Comparison of ENCODE assay signal across 8 mouse cellular contexts in the genomic region with DNA sequence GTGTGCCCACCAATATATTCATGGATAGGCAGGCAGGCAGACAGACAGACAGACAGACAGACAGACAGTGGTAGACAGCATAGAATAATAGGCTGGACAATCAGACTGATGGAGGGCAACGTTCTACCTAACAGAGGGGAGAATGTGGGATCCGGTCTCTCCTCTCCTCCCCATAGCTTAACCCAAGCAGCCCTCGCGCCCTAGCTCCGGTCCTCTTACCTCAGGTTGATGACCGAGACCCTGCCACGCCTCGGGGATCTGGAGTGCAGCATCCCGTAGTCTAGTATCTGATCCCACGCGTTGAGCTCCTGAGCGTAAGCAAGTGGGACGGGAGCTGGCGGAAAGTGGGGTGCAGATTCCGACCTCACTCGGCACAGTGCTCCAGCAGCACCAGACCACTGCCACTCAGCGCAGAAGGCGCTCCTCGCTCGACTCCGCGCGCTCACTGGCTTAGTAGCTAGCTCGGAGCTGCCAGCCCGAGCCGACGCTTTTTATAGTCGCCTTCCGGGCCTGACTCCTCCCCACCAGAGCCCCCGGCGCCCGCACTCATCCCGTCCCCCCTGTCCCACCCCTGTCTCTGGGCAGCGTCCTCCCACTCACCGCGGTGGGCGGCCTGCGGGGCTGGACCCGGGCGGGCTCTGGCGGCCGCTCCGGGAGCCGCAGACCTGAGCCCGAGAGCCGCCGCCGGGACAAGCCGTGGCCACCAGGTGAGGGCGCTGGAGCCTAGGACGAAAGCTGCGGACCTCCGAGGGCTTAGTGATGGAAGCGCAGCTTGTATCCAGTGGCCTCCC. TPM values are rescaled to one million over a fixed set of nuclear protein-coding genes. Genes with fewer than 3 reads are reported as not detected.
DNase-seq lines count a peak whose midpoint lies in the region; ATAC-seq and TF ChIP-seq lines count a peak whose summit lies in the region.

A gene (minus strand): TSS at position 464 of the 791 bp plus-strand sequence.

- peak; percentile 57 for DNase-seq in ES-E14 (ENCODE audit: low read depth, low spot score)
- peak; percentile 90 for DNase-seq in cerebellum, adult 8-10 months
- DNase-seq in heart, postnatal 4 days, result peak; percentile 91
- DNase-seq in layer of hippocampus, adult 2 months (ENCODE audit: low spot score in 2 of 2), result peak; percentile 82 to 89
- DNase-seq in liver, postnatal 0 days, result peak; percentile 82
- peak; percentile 94 for DNase-seq in testis, postnatal 10 days (ENCODE audit: low spot score)

- H3K36me3 ChIP-seq in ES-E14 (ENCODE audit: control insufficient read depth, insufficient read depth, low read length, poor library complexity, severe bottlenecking), result no peaks in the 10 kb centered on the region
- no peaks in the 10 kb centered on the region for H3K36me3 ChIP-seq in liver, postnatal 0 days (replicated peaks; ENCODE audit: insufficient read depth, low read length)
- H3K36me3 ChIP-seq in neural tube, embryonic 15.5 days, result no peaks in the 10 kb centered on the region

- H3K4me1 ChIP-seq in ES-E14 (ENCODE audit: control insufficient read depth in 2 of 2, insufficient read depth in 2 of 2, low read length in 2 of 2, poor library complexity in 1 of 2), result no peaks in the 10 kb centered on the region
- H3K4me1 ChIP-seq in liver, postnatal 0 days (ENCODE audit: insufficient read depth), result no peaks in the 10 kb centered on the region
- peaks cover 22% of the 10 kb centered on the region for H3K4me1 ChIP-seq in neural tube, embryonic 15.5 days

- H3K9me3 ChIP-seq in ES-E14 (ENCODE audit: control insufficient read depth, insufficient read depth, low read depth, low read length), result no peaks in the 10 kb centered on the region
- H3K9me3 ChIP-seq in liver, postnatal 0 days (ENCODE audit: low read length), result no peaks in the 10 kb centered on the region
- H3K9me3 ChIP-seq in neural tube, embryonic 15.5 days (replicated peaks), result no peaks in the 10 kb centered on the region

- TF ChIP-seq EP300 in liver, postnatal 0 days (IDR thresholded peaks at IDR 0.05; ENCODE audit: low read depth), result no peak

- H3K27me3 ChIP-seq in liver, postnatal 0 days (ENCODE audit: insufficient read depth, low read length), result peaks cover 34% of the 10 kb centered on the region
- peaks cover 39% of the 10 kb centered on the region for H3K27me3 ChIP-seq in neural tube, embryonic 15.5 days (replicated peaks)

- no peak within 1 kb of the TSS; the same call in 1 of the 2 replicates for H3K27ac ChIP-seq in ES-E14 (ENCODE audit: insufficient read depth, low read depth, low read length, poor library complexity, severe bottlenecking)
- H3K27ac ChIP-seq in layer of hippocampus, adult 2 months, result peak within 1 kb of the TSS; percentile 84
- no peak within 1 kb of the TSS for H3K27ac ChIP-seq in liver, postnatal 0 days (ENCODE audit: low read depth)
- no peak within 1 kb of the TSS for H3K27ac ChIP-seq in neural tube, embryonic 15.5 days (replicated peaks)

- peak within 1 kb of the TSS; percentile 66 for H3K4me2 ChIP-seq in liver, postnatal 0 days (ENCODE audit: low read depth, low read length)
- peak within 1 kb of the TSS; percentile 93 for H3K4me2 ChIP-seq in neural tube, embryonic 15.5 days

- peak; percentile 95 for TF ChIP-seq CTCF in layer of hippocampus, adult 2 months (conservative IDR thresholded peaks at IDR 0.05)
- peak; percentile 76 for TF ChIP-seq CTCF in liver, postnatal 0 days (IDR thresholded peaks at IDR 0.05; ENCODE audit: low read depth)

- H3K4me3 ChIP-seq in ES-E14 (ENCODE audit: insufficient read depth in 1 of 2, low read depth in 1 of 2, low read length in 2 of 2, poor library complexity in 1 of 2, severe bottlenecking in 1 of 2), result peak within 1 kb of the TSS; percentile 57 to 64
- peak within 1 kb of the TSS; percentile 72 for H3K4me3 ChIP-seq in layer of hippocampus, adult 2 months
- peak within 1 kb of the TSS; percentile 34 for H3K4me3 ChIP-seq in liver, postnatal 0 days (ENCODE audit: low read depth, low read length)
- H3K4me3 ChIP-seq in neural tube, embryonic 15.5 days (replicated peaks), result peak within 1 kb of the TSS; percentile 52

- in situ Hi-C loops in ES-E14 (cut with MboI; ENCODE audit: low sequenced_read_pairs in 2 of 2, unreplicated experiment in 2 of 2), result loop anchor here in 1 of 2 experiments (5.0 kb wide), 1 partner anchor 186 kb away; no protein-coding TSS in a partner anchor

- peak within 1 kb of the TSS; percentile 17; the same call in 1 of the 2 replicates for H3K9ac ChIP-seq in ES-E14 (ENCODE audit: insufficient read depth, low read depth, low read length, poor library complexity, severe bottlenecking)
- no peak within 1 kb of the TSS for H3K9ac ChIP-seq in liver, postnatal 0 days (replicated peaks)
- H3K9ac ChIP-seq in neural tube, embryonic 15.5 days (replicated peaks), result peak within 1 kb of the TSS; percentile 57

- 2% methylated on average over 54 of the region's 54 CpGs for WGBS in liver, postnatal 0 days (ENCODE audit: insufficient replicate concordance)
- under 1% methylated on average over 54 of the region's 54 CpGs for WGBS in neural tube, embryonic 15.5 days

- ATAC-seq in frontal cortex, adult (ENCODE audit: low TSS enrichment), result peak; percentile 81
- peak; percentile 47; the same call in 1 of the 2 replicates for ATAC-seq in liver, postnatal 0 days
- peak; percentile 88 for ATAC-seq in neural tube, embryonic 15.5 days (ENCODE audit: low FRiP score)

TF ChIP-seq in ES-E14, 5 proteins besides CTCF, POLR2A, EP300 and RAD21:
- TF ChIP-seq ZC3H11A (IDR thresholded peaks at IDR 0.05; ENCODE audit: borderline replicate concordance, low read depth, low read length), result peak; percentile 62; the same call in 1 of the 2 replicates
- no peak for TF ChIP-seq MAFK (IDR thresholded peaks at IDR 0.05; ENCODE audit: insufficient read depth, low read depth, low read length)
TF ChIP-seq in ES-E14: peak in this region for 1.

RNA-seq across cellular contexts. Expression of the gene that starts here (rescaled TPM):
- total RNA-seq in ES-E14 (2012; rRNA removed), result 1.2 and 3.9 TPM in 2 replicates
- 1 to 10 TPM; 2.0 to 2.6 TPM for total RNA-seq in heart, postnatal 4 days (2021)
- total RNA-seq in layer of hippocampus, adult 2 months (2021), result 10 to 100 TPM; 21.1 to 26.1 TPM
- polyA plus RNA-seq in liver, postnatal 0 days (2015; fragmentation: Nextera tagmentation; extraction: Ambion mirVana), result not detected in 2 replicates
- polyA plus RNA-seq in neural tube, embryonic 15.5 days (2015; fragmentation: Nextera tagmentation; extraction: Ambion mirVana), result 0.83 and 1.0 TPM in 2 replicates

Comparison
In these comparisons a context has a peak if more than half of its experiments do, and no peak if none do; other contexts are left out.
1. Peak in DNase-seq, ATAC-seq, H3K4me3 ChIP-seq and H3K4me2 ChIP-seq in liver, postnatal 0 days; RNA of the gene not detected or under 1 TPM.